Mouse (Mus musculus): Measurements from ENCODE around the gene Rraga. TPM values are rescaled to one million over a fixed set of nuclear protein-coding genes. Genes with fewer than 3 reads are reported as not detected.

The Rraga gene
- total and polyA plus RNA-seq, 3 experiments: 9.6 to 182 (median 68.7) TPM

- H3K9me3 ChIP-seq (replicated peaks; ENCODE audit: insufficient read depth, low read length): no peaks in the 10 kb centered on the region
- no peak overlapping the region for H3K9ac ChIP-seq (ENCODE audit: control insufficient read depth, low read depth, low read length, poor library complexity, severe bottlenecking)
- H3K27ac ChIP-seq (ENCODE audit: control insufficient read depth, low read depth, low read length): no peak overlapping the region
- no peaks in the 10 kb centered on the region for H3K36me3 ChIP-seq (ENCODE audit: control insufficient read depth in 1 of 2, insufficient read depth in 2 of 2, low read length in 2 of 2)
- peaks cover 0 to 3% of the 10 kb centered on the region in 2 experiments; a peak in 1 of 4 replicates for H3K4me1 ChIP-seq (ENCODE audit: control insufficient read depth in 1 of 2, insufficient read depth in 2 of 2, low read length in 2 of 2)
- no peak for DNase-seq (ENCODE audit: low read depth, low spot score)
- TF ChIP-seq ELF1 (IDR thresholded peaks at IDR 0.05; ENCODE audit: low read depth, low read length) (no peak), NELFE (IDR thresholded peaks at IDR 0.05; ENCODE audit: low read depth, low read length) (no peak), JUND (IDR thresholded peaks at IDR 0.05; ENCODE audit: low read depth, low read length) (no peak), ETS1 (IDR thresholded peaks at IDR 0.05; ENCODE audit: low read depth, low read length) (no peak), ZKSCAN1 (IDR thresholded peaks at IDR 0.05; ENCODE audit: low read depth, low read length) (no peak), ZC3H11A (IDR thresholded peaks at IDR 0.05; ENCODE audit: low read depth, low read length) (no peak), ZMIZ1 (IDR thresholded peaks at IDR 0.05; ENCODE audit: low read depth, low read length) (no peak), RCOR1 (IDR thresholded peaks at IDR 0.05; ENCODE audit: low read depth, low read length) (no peak), MAZ (IDR thresholded peaks at IDR 0.05; ENCODE audit: low read depth, low read length) (no peak)
- no peak overlapping the region for H3K4me3 ChIP-seq (ENCODE audit: control insufficient read depth in 1 of 2, insufficient read depth in 1 of 2, low read depth in 2 of 2, low read length in 2 of 2)
- H3K79me2 ChIP-seq (ENCODE audit: control insufficient read depth, insufficient read depth, low read length, poor library complexity): no peaks in the 10 kb centered on the region
- peaks cover 0 to 10% of the 10 kb centered on the region in 2 experiments; a peak in 2 of 4 replicates for H3K27me3 ChIP-seq (ENCODE audit: control insufficient read depth in 1 of 2, insufficient read depth in 2 of 2, low read length in 2 of 2)
Measured at GRCm38 (mm10) chr4:86541573-86541972, 33.9 kb upstream of the Rraga start.

GRCm38 (mm10) chr4:86543999-86544398 lies 31.5 kb upstream of the Rraga start:
- no peak overlapping the region for H3K4me3 ChIP-seq (ENCODE audit: control insufficient read depth in 1 of 2, insufficient read depth in 1 of 2, low read depth in 2 of 2, low read length in 2 of 2)
- no peaks in the 10 kb centered on the region for H3K4me1 ChIP-seq (ENCODE audit: control insufficient read depth in 1 of 2, insufficient read depth in 2 of 2, low read length in 2 of 2)
- H3K9me3 ChIP-seq (replicated peaks; ENCODE audit: insufficient read depth, low read length): no peaks in the 10 kb centered on the region
- DNase-seq (ENCODE audit: low read depth, low spot score): no peak
- no peaks in the 10 kb centered on the region for H3K36me3 ChIP-seq (ENCODE audit: control insufficient read depth in 1 of 2, insufficient read depth in 2 of 2, low read length in 2 of 2)
- H3K79me2 ChIP-seq (ENCODE audit: control insufficient read depth, insufficient read depth, low read length, poor library complexity): no peaks in the 10 kb centered on the region
- no peak overlapping the region for H3K27ac ChIP-seq (ENCODE audit: control insufficient read depth, low read depth, low read length)
- TF ChIP-seq JUND (IDR thresholded peaks at IDR 0.05; ENCODE audit: low read depth, low read length) (no peak), MXI1 (IDR thresholded peaks at IDR 0.05; ENCODE audit: low read depth, low read length) (no peak), ZC3H11A (IDR thresholded peaks at IDR 0.05; ENCODE audit: low read depth, low read length) (no peak), RAD21 (IDR thresholded peaks at IDR 0.05; ENCODE audit: low read depth, low read length) (no peak), ZMIZ1 (IDR thresholded peaks at IDR 0.05; ENCODE audit: low read depth, low read length) (no peak), BHLHE40 (IDR thresholded peaks at IDR 0.05; ENCODE audit: borderline replicate concordance, low read depth, low read length) (no peak)
- no peak overlapping the region for H3K9ac ChIP-seq (ENCODE audit: control insufficient read depth, low read depth, low read length, poor library complexity, severe bottlenecking)
- H3K27me3 ChIP-seq (ENCODE audit: control insufficient read depth in 1 of 2, insufficient read depth in 2 of 2, low read length in 2 of 2): peaks cover 0 to 10% of the 10 kb centered on the region in 2 experiments; a peak in 2 of 4 replicates

GRCm38 (mm10) chr4:86545615-86546014 lies 29.9 kb upstream of the Rraga start:
- peak; percentile 69 for TF ChIP-seq SMC3 (IDR thresholded peaks at IDR 0.05; ENCODE audit: low read depth, low read length)
- TF ChIP-seq ZC3H11A (IDR thresholded peaks at IDR 0.05; ENCODE audit: low read depth, low read length): peak; percentile 43
- no peak for TF ChIP-seq ETS1 (IDR thresholded peaks at IDR 0.05; ENCODE audit: low read depth, low read length)
- TF ChIP-seq RAD21 (IDR thresholded peaks at IDR 0.05; ENCODE audit: low read depth, low read length): peak; percentile 54
- TF ChIP-seq CTCF (IDR thresholded peaks at IDR 0.05 in 2 of 3, conservative IDR thresholded peaks at IDR 0.05 in 1 of 3; ENCODE audit: control insufficient read depth in 1 of 3, insufficient read depth in 1 of 3, low read depth in 2 of 3, low read length in 3 of 3, poor library complexity in 1 of 3, severe bottlenecking in 1 of 3): peak; percentile 7 to 66 (median 52); a peak in 4 of 6 replicates
- H3K4me1 ChIP-seq (ENCODE audit: control insufficient read depth in 1 of 2, insufficient read depth in 2 of 2, low read length in 2 of 2): no peaks in the 10 kb centered on the region
- H3K27me3 ChIP-seq (ENCODE audit: control insufficient read depth in 1 of 2, insufficient read depth in 2 of 2, low read length in 2 of 2): peaks cover 0 to 10% of the 10 kb centered on the region in 2 experiments; a peak in 2 of 4 replicates
- H3K4me3 ChIP-seq (ENCODE audit: control insufficient read depth in 1 of 2, insufficient read depth in 1 of 2, low read depth in 2 of 2, low read length in 2 of 2): no peak overlapping the region
- H3K9me3 ChIP-seq (replicated peaks; ENCODE audit: insufficient read depth, low read length): no peaks in the 10 kb centered on the region
- peak; percentile 30 for DNase-seq (ENCODE audit: low read depth, low spot score)
- H3K79me2 ChIP-seq (ENCODE audit: control insufficient read depth, insufficient read depth, low read length, poor library complexity): no peaks in the 10 kb centered on the region
- no peak overlapping the region for H3K9ac ChIP-seq (ENCODE audit: control insufficient read depth, low read depth, low read length, poor library complexity, severe bottlenecking)
- H3K36me3 ChIP-seq (ENCODE audit: control insufficient read depth in 1 of 2, insufficient read depth in 2 of 2, low read length in 2 of 2): no peaks in the 10 kb centered on the region
- H3K27ac ChIP-seq (ENCODE audit: control insufficient read depth, low read depth, low read length): no peak overlapping the region

Measured in MEL (cell line).